Mouse (Mus musculus) olfactory bulb, adult 2 months (tissue): ENCODE results near the gene Camta1.

Source experiments
- CTCF ChIP-seq: fragments of 200-500 bp; IDR thresholded peaks from 2 replicates; pipeline ENCODE4 v1.5.1; 2012; ENCODE audit warnings: low read depth, mild to moderate bottlenecking, low read length, moderate library complexity; ENCODE audit not compliant: insufficient read depth
- POLR2A ChIP-seq: fragments of 200-500 bp; IDR thresholded peaks from 2 replicates; pipeline ENCODE4 v1.6.1; 2012; ENCODE audit warnings: mild to moderate bottlenecking, low read depth, low read length, moderate library complexity; ENCODE audit not compliant: insufficient read depth

DNA sequence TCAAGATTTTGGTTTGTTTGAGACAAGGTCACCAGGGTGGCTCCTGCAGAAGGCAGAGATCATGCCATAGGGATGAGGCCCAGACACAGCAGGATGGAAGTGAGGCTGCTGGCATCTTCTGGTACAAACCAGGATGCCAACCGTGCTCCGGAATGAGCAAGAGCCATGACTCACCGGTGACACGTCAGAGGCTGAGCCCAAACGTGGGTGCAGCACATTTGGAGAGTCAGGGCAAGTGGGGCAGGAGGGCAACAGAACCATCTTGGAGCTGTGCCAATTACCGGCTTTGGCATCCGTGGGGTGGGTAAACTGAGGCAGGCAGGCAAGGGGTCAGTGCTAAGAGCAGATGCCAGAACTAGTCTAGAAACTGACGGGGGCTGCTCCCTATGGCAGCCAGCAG lies 888.4 kb downstream of the Camta1 start:
- TF ChIP-seq CTCF (no peak), POLR2A (no peak)
